Mouse (Mus musculus) forebrain, embryonic 14.5 days (tissue): ENCODE data around the gene Plekhm1. TPM values are rescaled to one million over a fixed set of nuclear protein-coding genes. Genes with fewer than 3 reads are reported as not detected.
"Not testable (repeated sequence)": the region's sequence is repeated elsewhere in the genome, so short reads cannot be mapped to it uniquely, and the experiment has no call there.

ENCODE experiments used
- ATAC-seq: fragments of 200-750 bp; cut with Nextera tagmentation; 2 replicates; pipeline ENCODE4 v1.8.0; 2017; ENCODE audit warnings: mild to moderate bottlenecking, moderate library complexity
- DNase-seq: peaks from one replicate; pipeline ENCODE4 v3.0.0-alpha.2; 2015; ENCODE audit warnings: low spot score
- H3K27ac ChIP-seq: fragments of 300-500 bp; sonication (generic); 2 replicates; pipeline ENCODE4 v1.5.1; 2014; ENCODE audit warnings: low read depth, mild to moderate bottlenecking, control low read depth, low read length, moderate library complexity
- H3K27me3 ChIP-seq: fragments of 300-500 bp; sonication (generic); replicated peaks from 2 replicates; pipeline ENCODE4 v1.6.1; 2014; ENCODE audit warnings: low read length, control low read depth, mixed read lengths; ENCODE audit not compliant: control insufficient read depth, insufficient read depth
- H3K36me3 ChIP-seq: fragments of 300-500 bp; sonication (generic); 2 replicates; pipeline ENCODE4 v1.6.1; 2014; ENCODE audit warnings: low read length, control low read depth; ENCODE audit not compliant: control insufficient read depth, insufficient read depth
- H3K4me1 ChIP-seq: fragments of 300-500 bp; sonication (generic); 2 replicates; pipeline ENCODE4 v1.6.1; 2014; ENCODE audit warnings: antibody characterized with exemption, low read length, control low read depth; ENCODE audit not compliant: control insufficient read depth, insufficient read depth
- H3K4me2 ChIP-seq: fragments of 300-500 bp; sonication (generic); 2 replicates; pipeline ENCODE4 v1.6.1; 2014; ENCODE audit warnings: mild to moderate bottlenecking, control low read depth, low read length
- H3K4me3 ChIP-seq: fragments of 300-500 bp; sonication (generic); 2 replicates; pipeline ENCODE4 v1.5.1; 2014; ENCODE audit warnings: low read depth, low read length, control low read depth
- H3K9ac ChIP-seq: fragments of 300-500 bp; sonication (generic); 2 replicates; pipeline ENCODE4 v1.6.1; 2014; ENCODE audit warnings: mild to moderate bottlenecking, low read length, control low read depth, moderate library complexity
- H3K9me3 ChIP-seq: fragments of 300-500 bp; sonication (generic); replicated peaks from 2 replicates; pipeline ENCODE4 v1.6.1; 2016; ENCODE audit warnings: low read length, control low read depth, mixed read lengths; ENCODE audit not compliant: control insufficient read depth
- WGBS: fragments of 180-500 bp; shearing (Covaris S2); extraction: QIAGEN DNeasy Blood & Tissue Kit; methylation state at CpG from one replicate; pipeline ENCODE4 v1.1.7; 2014; 5-methylcytosine and 5-hydroxymethylcytosine counted together
- polyA plus RNA-seq: library from polyadenylated mRNA; unstranded; fragments of >200 nt; fragmentation: Nextera tagmentation; extraction: Ambion mirVana; gene quantifications from 2 replicates; pipeline ENCODE4 v1.2.1, GENCODE M21; 2014

Plekhm1 gene
- polyA plus RNA-seq, 1 experiment from 2014 or later = 7.5 TPM

DNA sequence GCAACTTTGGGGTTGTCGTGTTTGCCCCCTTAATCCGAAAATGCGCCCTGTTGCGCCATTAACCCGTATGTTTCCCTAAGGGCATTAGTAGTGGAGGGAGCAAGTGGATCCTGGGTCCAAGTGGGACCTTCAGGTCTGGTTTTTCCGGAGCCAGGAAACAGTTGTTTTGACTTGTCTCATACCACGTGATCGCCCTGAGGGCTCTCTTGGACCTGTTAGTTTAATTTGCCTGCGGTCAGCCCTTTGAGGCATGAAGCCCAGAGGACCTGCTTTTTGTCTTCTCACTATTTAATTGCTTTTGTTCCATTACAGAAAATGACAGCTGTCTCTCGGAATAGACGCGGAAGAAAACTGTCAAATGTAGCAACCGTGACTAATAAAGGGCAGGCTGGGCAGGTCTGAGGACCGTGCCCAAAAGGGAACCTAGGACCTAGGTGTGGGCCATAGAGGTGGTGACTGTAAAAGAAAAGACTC is 500 bp upstream of the Plekhm1 start:
- Histone ChIP-seq H3K4me3 (peak overlapping the region; percentile 82), H3K27me3 (no peaks in the 10 kb centered on the region), H3K4me1 (0 out of 2 replicates have a peak, but pooled peaks cover 6% of the 10 kb centered on the region), H3K36me3 (no peaks in the 10 kb centered on the region), H3K27ac (0 out of 2 replicates have a peak overlapping the region, but pooled peaks have one; percentile 54), H3K9ac (peak overlapping the region; percentile 85), H3K4me2 (peak overlapping the region; percentile 89), H3K9me3 (no peaks in the 10 kb centered on the region)
- no peak for DNase-seq
- WGBS = 3% methylated on average over 14 of the region's 14 CpGs
- ATAC-seq = peak; percentile 44; the same call in 1 of the 2 replicates

DNA sequence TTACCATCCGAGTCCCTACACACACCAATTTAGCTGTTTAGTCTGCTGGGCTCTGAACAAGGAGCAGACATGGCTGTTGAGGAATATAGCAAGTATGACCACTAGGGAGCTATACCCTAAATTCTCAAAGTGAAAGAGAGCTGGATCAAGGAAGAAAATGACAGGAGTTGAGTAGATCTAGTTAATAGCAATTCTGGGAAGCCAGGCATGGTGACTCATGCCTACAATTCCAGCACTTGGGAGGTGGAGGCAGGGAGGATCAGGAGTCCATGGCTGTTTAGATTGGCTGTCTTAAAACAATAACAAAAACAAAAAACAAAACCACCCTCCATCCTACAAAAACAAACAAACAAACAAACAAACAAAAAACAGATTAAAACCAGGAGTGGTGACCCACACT is 1.2 kb downstream of the Plekhm1 start:
- H3K9me3 ChIP-seq = no peaks in the 10 kb centered on the region
- 0 out of 2 replicates have a peak, but pooled peaks cover 6% of the 10 kb centered on the region for H3K4me1 ChIP-seq
- 0 out of 2 replicates have a peak, but pooled peaks cover 3% of the 10 kb centered on the region for H3K36me3 ChIP-seq
- no peak overlapping the region for H3K9ac ChIP-seq
- WGBS = 97% methylated on average over 1 of the region's 1 CpGs
- ATAC-seq = no peak
- H3K27ac ChIP-seq = no peak overlapping the region
- H3K4me3 ChIP-seq = no peak overlapping the region
- DNase-seq = no peak
- H3K4me2 ChIP-seq = peak overlapping the region; percentile 89
- no peaks in the 10 kb centered on the region for H3K27me3 ChIP-seq

DNA sequence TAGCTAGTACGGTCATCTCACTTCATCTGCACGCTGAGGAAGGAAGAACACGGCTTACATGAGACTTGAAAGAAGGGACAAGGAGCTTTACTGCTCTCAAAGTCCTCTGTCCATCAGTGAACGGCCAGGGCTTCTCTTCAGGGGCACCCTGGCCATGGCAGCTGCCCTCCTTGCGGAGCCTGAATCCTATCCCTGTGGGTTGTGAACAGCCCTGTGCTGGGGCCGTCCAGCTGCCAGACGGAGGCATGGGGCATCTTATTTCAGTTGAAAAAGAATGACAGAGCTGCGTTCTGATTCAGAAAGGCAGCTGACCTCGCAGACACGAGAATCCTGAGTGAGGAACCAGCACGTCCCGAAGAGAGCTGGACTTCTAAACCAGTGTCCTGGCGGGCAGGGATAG is 3.6 kb downstream of the Plekhm1 start:
- 0 out of 2 replicates have a peak, but pooled peaks cover 11% of the 10 kb centered on the region for H3K36me3 ChIP-seq
- no peak overlapping the region for H3K9ac ChIP-seq
- H3K4me1 ChIP-seq = 0 out of 2 replicates have a peak, but pooled peaks cover 6% of the 10 kb centered on the region
- H3K4me2 ChIP-seq = no peak overlapping the region
- ATAC-seq = no peak
- WGBS = 92% methylated on average over 13 of the region's 13 CpGs
- no peaks in the 10 kb centered on the region for H3K27me3 ChIP-seq
- no peaks in the 10 kb centered on the region for H3K9me3 ChIP-seq
- no peak overlapping the region for H3K4me3 ChIP-seq
- no peak for DNase-seq
- H3K27ac ChIP-seq = no peak overlapping the region

DNA sequence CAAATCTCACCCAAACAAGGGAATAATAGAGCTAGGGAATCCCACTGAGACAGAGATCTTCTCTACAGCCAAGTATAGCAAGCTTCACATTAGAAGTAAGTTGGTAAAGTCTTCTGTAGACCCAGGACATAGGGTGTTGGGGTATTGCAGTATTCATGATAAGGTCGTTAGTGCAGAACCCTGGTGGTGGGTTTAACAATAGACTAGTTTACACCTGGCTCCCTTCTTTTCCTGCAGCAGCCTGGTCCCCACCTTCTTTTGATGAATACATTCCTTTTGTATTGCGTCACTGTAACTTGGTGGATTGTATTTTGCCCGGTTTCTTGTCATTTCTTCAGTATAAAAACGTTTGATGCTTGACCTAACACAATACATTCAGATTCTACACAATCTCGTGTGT is 5.4 kb downstream of the Plekhm1 start:
- H3K4me1 ChIP-seq, H3K27me3 ChIP-seq, H3K9me3 ChIP-seq, H3K4me3 ChIP-seq, H3K4me2 ChIP-seq, ATAC-seq, H3K9ac ChIP-seq, DNase-seq, H3K27ac ChIP-seq: not testable (repeated sequence)
- H3K36me3 ChIP-seq = peaks cover 22% of the 10 kb centered on the region; the same call in 1 of the 2 replicates
- 35% methylated on average over 5 of the region's 5 CpGs for WGBS

DNA sequence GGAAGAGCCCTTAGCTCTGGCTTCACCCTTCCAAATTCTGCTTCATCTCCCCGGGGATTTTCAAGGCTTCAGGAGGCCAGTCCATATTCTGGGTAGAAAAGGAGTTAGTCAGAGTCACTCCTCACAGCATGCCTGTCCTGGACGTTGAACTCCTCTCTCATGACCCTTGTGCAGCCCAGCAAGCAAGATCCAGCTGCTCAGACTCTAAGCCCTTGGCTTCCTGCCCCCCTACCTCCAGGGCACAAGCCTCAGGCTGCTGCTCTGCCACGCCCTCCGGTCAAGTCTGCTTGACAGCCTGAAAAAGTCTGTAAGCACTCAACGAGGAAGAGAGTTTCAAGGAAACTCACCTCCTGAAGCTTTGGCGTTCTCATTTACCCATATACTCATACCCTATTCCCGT is 5.9 kb downstream of the Plekhm1 start:
- Histone ChIP-seq H3K4me1 (0 out of 2 replicates have a peak, but pooled peaks cover under 1% of the 10 kb centered on the region), H3K27ac (no peak overlapping the region), H3K4me3 (no peak overlapping the region), H3K9me3 (no peaks in the 10 kb centered on the region), H3K36me3 (peaks cover 22% of the 10 kb centered on the region; the same call in 1 of the 2 replicates), H3K4me2 (no peak overlapping the region), H3K9ac (no peak overlapping the region), H3K27me3 (no peaks in the 10 kb centered on the region)
- ATAC-seq (no peak), DNase-seq (no peak)
- WGBS = 75% methylated on average over 7 of the region's 7 CpGs

DNA sequence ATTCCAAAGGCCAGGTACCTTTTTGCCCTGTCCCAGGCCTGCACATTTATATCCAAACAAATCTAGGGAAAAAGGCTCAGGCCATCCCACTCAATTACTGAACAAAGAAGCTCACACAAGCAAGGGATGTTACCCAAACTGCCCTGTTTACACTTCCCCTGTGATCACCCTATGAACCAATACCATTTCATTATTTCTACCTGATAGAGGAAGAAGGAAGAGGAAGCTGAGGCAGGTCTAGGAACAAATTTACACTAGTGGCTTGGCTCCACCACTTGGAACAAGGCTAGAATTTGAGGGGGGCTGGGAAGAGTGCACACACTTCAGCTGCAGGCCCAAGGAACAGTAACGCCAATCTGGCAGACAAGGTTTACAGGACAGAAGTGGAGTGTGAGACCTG is 6.7 kb downstream of the Plekhm1 start:
- DNase-seq = no peak
- Histone ChIP-seq H3K9me3 (no peaks in the 10 kb centered on the region), H3K36me3 (peaks cover 22% of the 10 kb centered on the region; the same call in 1 of the 2 replicates), H3K9ac (no peak overlapping the region), H3K4me1 (no peaks in the 10 kb centered on the region), H3K27ac (no peak overlapping the region), H3K4me2 (no peak overlapping the region), H3K4me3 (no peak overlapping the region), H3K27me3 (no peaks in the 10 kb centered on the region)
- ATAC-seq = no peak
- WGBS = 90% methylated on average over 1 of the region's 1 CpGs

DNA sequence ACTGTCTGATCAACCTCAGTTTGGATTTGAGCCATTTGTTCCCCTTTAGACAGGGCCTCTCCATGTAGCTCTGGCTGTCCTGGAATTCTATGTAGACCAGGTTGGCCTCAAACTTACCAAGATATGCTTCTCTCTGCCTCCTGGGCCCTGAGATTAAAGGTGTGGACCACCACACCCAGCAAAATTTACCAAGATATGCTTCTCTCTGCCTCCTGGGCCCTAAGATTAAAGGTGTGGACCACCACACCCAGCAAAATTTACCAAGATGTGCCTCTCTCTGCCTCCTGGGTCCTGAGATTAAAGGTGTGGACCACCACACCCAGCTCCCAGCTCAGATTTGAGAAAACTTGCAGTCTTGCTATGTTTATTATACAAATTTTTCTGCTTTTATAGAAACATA is 7.9 kb downstream of the Plekhm1 start:
- no peak for ATAC-seq
- H3K4me1 ChIP-seq = no peaks in the 10 kb centered on the region

DNA sequence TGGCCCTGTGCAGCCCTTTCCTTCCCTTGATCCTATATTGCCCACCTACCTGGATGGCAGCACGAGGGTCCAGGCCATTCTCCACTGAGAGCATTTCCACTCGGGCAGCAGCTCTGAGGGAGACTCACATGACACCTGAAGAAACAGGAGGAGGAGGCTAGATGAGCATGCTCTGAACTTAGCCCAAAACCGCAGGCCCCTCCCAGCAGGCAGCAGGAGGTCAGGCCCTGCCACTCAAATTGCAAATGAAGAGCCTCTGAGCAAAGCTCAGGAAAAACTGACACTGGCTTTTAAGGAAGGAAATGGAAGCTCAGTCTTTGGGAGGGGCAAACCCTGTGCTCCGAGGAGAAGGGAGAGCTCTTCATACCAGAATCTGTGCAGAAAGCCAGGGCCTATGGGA is 8.7 kb downstream of the Plekhm1 start:
- Histone ChIP-seq H3K27me3 (no peaks in the 10 kb centered on the region), H3K4me2 (no peak overlapping the region), H3K4me1 (no peaks in the 10 kb centered on the region), H3K27ac (no peak overlapping the region), H3K9me3 (no peaks in the 10 kb centered on the region), H3K4me3 (no peak overlapping the region), H3K36me3 (peaks cover 22% of the 10 kb centered on the region; the same call in 1 of the 2 replicates), H3K9ac (no peak overlapping the region)
- 73% methylated on average over 4 of the region's 4 CpGs for WGBS
- no peak for ATAC-seq
- DNase-seq = no peak

More for the DNA sequence above, 7.9 kb downstream of the Plekhm1 start:
- Histone ChIP-seq H3K9ac (no peak overlapping the region), H3K27ac (no peak overlapping the region), H3K4me3 (no peak overlapping the region), H3K36me3 (peaks cover 22% of the 10 kb centered on the region; the same call in 1 of the 2 replicates), H3K4me2 (no peak overlapping the region), H3K9me3 (no peaks in the 10 kb centered on the region), H3K27me3 (no peaks in the 10 kb centered on the region)
- DNase-seq = no peak

DNA sequence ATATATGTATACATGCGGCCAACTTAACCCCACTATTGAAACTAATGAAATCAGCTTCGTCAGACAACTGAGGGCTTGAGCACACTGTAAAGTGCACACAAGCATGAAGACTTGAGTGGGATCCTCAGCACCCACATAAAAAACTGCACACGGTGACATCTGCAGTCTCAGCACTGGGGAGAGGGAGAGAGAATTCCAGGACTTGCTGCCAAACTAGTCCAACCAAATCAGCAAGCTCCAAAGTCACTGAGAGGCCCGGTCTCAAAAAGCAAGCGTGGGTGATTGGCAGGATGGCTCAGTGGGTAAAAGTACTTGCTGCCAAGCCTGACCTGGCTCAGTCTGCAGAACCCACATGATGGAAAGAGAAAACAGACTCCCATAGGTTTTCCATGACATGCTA is 9.7 kb downstream of the Plekhm1 start:
- H3K27me3 ChIP-seq = no peaks in the 10 kb centered on the region
- H3K4me2 ChIP-seq = no peak overlapping the region
- ATAC-seq (no peak), DNase-seq (no peak)
- H3K36me3 ChIP-seq = peaks cover 22% of the 10 kb centered on the region; the same call in 1 of the 2 replicates
- no peak overlapping the region for H3K9ac ChIP-seq
- WGBS = 92% methylated on average over 5 of the region's 5 CpGs
- H3K27ac ChIP-seq = no peak overlapping the region
- H3K4me3 ChIP-seq = no peak overlapping the region
- H3K4me1 ChIP-seq = no peaks in the 10 kb centered on the region
- H3K9me3 ChIP-seq = no peaks in the 10 kb centered on the region
